Mouse (Mus musculus) urinary bladder, adult 2 months (tissue): Measurements from ENCODE around the gene Aldh16a1. TPM values are rescaled to one million over a fixed set of nuclear protein-coding genes. Genes with fewer than 3 reads are reported as not detected.
"Not testable (repeated sequence)": the region's sequence is repeated elsewhere in the genome, so short reads cannot be mapped to it uniquely, and the experiment has no call there.

Source experiments
- DNase-seq: peaks from one replicate; pipeline ENCODE4 v3.0.0; 2022; ENCODE audit warnings: low spot score
- polyA plus RNA-seq: library from polyadenylated mRNA; depleted of rRNA; stranded (reverse); fragments of >200 nt; gene quantifications from 2 replicates; pipeline ENCODE4 v1.2.3, GENCODE M21; 2012

The Aldh16a1 gene
- polyA plus RNA-seq, 1 experiment = 30.9 TPM

DNA sequence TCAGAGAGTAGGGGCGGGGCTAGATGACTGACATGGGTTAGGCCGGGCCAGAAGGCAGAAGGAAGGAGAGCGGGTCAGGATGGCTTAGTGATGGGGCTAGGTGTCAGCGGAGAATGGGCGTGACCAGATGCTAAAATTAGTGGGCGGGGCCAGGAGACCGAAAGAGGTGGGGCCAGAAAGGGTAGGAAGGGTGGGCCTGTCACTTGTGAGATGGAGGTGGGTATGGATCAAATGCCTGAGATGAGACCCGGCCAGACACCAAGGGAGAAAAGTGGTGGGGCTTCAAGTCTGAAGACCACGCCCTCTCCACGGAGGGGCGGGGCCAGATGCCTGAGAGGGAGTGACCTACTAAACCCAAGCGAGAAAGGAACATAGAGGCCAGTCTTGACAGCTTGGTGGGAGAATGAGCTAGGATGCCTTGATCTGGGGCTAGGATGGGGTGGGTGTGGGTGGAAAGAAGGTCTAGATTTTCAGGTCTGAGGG lies 19.8 kb downstream of the Aldh16a1 start:
- no peak for DNase-seq

DNA sequence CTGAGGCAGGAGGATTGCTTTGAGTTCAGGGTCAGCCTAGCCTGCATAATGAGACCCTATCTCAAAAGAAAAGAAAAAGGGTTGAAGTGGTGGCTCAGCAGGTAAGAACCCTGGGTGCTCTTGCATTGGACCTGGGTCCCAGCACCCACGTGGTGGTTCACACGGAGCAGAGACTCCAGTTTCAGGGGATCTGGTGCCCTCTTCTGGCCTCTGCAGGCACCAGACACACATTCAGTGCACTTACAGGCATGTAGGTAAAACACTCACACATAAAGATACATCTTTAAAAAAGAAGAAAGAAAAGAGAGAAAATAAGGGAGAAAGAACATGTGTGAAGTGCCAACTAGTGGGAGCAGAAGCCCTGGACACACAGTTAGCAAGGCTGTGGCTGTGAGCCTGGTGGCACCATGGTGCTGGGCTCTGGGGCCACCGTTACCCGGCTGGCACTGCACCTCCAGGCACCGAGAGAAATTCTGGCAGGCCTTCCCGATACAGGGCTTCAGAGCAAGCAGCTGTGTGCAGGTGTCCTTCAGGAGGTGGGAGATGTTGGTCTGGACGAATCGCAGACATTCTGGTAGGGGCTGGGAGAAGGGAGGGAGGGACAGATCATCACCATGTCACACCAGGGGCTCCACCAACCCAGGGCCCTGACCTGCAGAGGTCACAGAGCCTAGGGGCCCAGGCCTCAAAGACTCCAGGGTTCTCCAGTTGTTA lies 20.8 kb downstream of the Aldh16a1 start:
- DNase-seq = no peak

DNA sequence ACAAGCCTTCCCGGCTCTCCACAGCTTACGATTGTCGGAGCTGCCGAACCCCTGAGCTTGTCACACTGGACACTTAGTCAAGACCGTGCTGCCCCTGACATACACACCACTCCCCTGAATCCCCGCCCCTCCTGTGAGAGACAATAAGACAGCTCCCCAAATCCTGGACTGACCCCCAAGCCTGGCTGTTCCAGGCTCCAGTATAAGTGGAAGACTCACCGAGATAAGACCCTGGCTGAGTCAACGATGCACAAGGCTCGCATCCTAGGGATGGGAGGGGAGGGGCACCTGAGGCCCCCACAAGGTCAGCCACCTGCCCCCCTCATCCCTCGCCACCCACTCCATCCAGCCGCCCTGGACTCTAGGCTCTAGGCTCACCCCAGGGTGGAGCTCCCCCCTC lies 22.5 kb downstream of the Aldh16a1 start:
- DNase-seq = no peak

DNA sequence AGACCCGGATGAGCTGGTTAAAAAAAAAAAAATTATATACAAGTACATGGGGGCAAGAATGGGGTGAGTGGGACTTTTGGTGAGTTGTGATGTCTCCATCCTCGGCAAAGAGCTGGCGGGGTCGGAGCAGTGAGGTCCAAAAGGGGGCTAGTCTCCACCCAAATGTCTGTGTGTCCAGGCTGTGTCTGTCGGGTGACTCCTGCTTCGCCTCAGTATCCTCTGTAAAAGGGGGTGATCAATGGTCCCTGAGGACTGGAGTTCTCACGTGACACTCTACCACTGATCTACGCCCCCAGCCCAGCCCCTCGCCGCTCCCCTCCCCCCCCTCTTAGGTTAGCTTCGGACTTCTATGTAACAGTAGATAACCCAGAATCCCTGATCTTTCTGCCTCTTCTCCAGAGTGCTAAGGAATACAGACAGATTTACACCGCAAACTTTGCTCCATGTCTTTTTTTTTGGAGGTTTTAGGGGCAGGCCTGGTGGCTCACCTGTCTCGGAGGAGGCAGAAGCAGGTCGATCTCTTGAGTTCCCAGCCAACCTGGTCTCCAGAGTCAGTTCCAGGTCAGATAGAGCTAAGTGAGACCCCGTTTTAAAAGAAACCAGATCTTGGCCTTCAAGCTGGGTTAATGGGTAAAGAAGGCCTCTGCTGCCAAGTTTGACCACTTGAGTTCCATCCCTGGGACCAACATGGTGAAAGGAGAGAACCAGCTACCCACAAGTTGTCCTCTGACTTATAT lies 24.4 kb downstream of the Aldh16a1 start:
- DNase-seq = no peak

DNA sequence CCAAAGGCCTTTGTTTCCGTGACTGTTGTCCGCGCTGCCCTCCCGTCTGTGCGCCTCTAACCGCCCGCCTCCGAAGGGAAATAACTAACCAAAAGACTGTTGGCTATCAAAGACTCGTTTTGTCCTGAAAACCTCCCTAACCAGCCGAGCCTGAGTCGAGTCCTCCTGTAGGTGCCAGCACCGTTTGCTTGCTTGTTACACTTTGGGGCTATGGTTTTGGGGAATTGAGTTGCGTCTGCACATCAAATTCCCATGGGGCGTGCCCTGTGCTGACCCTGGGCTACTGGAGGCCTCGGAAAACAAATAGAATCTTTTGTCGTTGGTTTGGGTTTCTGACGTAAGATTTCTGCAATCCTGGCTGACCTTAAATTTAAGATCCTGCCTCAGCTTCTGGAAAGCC lies 25.1 kb downstream of the Aldh16a1 start:
- no peak for DNase-seq

DNA sequence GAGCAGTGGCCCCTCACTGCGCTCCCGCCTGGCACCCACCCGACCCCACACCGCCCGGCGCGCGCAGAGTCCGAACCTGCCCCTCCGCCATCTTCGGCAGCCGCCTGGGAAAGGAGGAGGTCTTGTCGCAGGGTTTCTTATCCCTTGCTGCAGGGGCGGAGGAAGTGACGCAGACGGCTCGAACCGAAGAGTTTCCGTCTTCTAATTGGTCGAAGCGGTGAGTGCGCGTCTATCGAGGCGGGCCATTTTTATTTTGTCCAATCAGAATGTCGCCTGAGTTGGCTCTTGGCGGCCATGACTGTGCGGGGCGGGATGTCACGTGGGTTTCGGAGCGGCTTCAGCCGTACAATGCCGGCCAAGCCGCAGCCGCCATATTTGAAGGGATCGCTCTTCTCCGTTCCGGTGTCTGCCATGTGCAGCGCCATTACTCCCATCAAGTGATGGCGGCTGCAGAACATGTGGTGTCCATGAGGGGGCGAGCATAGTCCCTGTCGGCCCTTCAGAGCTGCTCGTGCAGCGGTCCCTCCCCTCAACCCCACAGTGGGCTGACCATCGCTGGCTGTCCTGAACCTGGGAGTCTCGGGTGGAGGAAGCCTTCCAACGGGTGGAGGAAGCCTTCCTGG lies 25.6 kb downstream of the Aldh16a1 start, which contains the start of gene Rpl13a:
Rpl13a (minus strand) TSS at position 138 of the 623 bp plus-strand sequence.
- DNase-seq = peak; percentile 94

DNA sequence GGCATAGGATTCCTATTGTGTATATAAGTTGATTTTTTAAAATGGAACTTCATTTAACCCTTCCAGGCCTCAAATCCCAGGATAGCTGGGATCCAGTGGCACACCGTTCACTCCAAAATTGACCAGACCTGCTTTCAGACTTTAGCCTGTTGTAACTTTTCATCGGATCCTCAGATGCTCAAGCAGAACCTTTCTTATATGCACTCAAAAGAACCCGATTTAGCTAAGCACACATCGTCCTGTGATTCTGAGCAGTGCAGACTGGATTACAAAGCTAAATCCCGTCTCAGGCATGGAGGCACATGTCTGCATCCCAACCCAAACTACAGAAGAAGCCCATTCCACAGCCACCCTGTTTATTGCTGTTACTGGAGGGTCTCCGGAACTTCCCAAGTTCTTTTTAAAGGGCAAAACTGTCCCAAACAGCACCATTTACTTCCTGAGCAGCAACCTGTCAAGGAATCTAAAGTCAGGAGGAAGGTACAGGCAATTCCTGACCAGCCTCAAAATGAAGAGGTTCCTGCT lies 26.6 kb downstream of the Aldh16a1 start:
- no peak for DNase-seq

DNA sequence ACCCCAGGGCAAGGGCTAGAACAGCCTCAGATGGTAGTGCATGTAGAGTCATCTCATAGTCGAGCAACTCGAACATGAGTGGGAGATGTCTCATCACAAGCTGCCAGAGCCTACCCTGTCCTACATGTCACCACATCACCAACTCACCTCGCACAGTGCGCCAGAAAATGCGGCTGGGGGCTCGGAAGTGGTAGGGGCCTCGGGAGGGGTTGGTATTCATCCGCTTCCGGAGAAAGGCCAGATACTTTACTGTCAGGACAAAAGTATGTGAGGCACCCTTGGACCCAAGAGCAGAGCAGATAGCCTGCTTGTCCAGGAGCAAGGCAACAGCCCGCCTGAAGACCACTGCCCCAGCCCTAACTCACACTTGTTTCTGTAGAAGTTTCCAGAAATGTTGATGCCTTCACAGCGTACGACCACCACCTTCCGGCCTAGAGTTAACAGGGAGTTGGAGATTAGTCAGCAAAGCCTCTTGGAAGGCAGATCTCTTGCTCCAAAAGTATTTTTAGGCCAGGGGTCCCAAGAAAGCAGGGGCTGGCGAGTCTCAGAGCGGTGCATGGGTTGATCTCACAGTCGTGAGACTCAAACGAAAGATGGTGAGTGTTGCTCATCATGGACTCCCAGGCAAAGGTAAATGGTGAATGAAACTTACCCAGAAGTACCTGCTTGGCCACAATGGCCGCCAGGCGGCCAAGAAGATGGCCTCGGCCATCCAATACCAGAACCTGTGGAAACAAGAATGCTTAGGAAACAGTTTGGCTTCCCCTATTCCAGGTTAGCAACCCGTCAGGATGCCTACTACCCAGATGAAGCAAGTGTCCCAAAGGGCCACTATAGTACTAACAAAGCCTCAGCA lies 27.3 kb downstream of the Aldh16a1 start:
- DNase-seq = no peak

DNA sequence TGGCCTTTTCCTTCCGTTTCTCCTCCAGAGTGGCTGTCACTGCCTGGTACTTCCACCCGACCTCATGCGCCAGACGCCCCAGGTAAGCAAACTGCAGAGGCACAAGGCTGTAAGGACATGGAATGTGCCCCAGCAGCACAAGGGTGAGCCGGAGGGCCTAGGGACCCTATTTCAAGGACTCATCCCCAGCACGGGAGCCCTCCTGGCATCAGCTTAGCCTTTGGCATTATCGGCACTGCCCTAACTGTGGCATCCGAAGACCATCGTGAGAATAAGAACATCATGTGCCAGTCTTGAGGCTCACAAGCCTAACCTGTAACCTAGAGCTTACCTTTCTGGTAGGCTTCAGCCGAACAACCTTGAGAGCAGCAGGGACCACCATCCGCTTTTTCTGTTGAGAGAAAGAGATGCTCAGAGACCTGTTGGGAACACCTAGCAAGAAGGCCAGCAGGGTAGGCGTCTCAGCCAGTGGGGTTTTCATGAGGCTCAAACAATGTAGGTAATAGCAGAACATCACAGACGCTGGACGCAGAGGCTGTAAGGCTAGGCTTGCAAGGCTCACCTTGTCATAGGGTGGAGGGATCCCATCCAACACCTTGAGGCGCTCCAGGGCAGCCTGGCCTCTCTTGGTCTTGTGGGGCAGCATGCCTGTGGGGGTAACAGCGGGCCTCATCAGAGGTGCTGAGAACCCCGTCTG lies 28.1 kb downstream of the Aldh16a1 start:
- DNase-seq = no peak

DNA sequence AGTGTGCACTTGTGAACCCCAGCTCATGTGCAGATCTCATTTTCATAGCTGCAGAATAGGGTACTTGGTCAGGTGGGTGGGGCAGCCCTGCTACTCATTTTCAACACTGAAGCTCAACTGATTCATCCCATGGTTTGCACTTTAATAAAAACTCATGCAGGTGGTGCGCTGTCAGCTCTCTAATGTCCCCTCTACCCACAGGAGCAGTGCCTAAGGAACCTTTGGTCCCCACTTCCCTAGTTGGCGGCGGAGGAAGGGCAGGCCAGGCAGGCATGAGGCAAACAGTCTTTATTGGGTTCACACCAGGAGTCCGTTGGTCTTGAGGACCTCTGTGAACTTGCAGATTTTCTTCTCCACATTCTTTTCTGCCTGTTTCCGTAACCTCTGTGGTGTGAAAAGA lies 28.7 kb downstream of the Aldh16a1 start:
- not testable (repeated sequence) for DNase-seq

DNA sequence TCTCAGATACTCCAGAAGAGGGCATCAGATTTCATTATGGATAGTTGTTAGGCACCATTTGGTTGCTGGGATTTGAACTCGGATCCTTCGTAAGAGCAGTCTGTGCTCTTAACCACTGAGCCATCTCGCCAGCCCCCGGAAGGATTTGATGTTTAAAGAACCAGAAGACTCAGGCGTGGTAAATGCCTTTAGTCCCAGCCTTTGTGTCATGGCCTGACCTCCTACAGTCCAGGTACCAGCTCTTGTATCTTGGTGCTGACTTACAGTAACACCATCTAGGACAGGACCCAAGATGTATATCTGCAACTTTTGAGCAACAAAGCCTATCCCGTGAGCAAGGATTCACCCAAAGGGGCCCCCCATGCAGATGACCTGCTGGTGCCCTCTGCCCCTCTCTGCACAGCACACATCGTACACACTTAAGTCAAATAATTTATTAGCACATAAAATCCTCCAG lies 29.2 kb downstream of the Aldh16a1 start:
- DNase-seq = no peak

DNA sequence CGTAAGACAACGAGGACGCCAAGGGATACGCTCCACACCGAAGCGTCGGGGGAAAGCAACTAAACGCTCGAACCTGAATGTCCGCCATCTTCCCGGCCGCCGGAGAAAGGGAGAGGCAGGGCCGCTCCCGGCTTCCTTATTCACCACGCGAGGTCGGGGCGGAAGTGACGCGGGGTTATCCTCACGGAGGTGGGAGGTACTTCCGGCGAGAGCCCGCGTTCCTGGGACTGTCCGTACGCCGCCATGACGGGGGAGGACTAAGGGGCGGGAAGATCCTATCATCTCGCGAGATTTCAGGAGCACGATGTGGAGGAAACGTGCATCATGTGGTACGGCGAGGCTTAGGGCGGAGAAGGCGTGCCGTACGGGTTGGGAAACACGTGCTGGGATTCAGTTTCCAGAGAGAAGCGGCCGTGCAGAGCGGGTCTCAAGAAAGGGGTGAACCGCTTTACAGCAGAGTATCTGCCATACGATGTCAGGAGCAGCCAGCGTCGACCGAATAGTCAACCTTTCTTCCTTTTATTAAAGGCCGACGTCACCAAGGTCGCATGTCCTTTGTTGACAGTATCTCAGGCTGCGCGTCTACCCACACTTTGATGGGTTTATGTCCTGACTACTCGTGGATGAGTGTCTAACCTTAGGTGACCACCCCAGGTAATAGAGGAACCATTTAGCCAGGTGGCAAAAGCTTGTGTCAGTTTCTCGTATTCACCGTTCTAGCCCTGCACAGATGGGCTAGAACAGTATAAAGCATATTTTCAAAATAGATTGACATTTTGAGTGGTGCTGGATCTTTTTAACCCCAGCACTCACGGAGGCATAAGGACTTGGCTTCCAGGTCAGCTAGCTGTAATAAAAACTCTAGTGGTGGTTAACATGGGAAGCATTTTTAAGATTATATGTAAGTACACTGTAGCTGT lies 29.9 kb downstream of the Aldh16a1 start, which contains the start of gene Rps11:
Rps11 (minus strand) TSS at position 216 of the 920 bp plus-strand sequence.
- peak; percentile 92 for DNase-seq

DNA sequence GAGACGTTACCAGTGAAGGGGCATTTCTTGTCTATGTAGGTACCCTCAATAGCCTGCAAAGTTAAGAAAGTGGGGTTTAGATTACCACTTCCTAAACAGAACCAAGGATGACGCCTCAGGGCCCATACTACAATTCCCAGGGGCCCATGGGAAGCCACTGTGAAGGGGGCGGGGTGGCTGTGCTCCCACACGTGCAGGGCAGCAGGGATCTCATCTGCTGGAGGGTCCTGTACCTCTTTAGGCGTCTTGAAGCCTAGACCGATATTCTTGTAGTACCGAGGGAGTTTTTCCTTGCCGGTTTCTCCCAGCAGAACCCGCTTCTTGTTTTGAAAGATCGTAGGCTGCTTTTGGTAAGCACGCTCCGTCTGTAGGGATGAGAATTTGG lies 31.2 kb downstream of the Aldh16a1 start:
- DNase-seq = no peak

DNA sequence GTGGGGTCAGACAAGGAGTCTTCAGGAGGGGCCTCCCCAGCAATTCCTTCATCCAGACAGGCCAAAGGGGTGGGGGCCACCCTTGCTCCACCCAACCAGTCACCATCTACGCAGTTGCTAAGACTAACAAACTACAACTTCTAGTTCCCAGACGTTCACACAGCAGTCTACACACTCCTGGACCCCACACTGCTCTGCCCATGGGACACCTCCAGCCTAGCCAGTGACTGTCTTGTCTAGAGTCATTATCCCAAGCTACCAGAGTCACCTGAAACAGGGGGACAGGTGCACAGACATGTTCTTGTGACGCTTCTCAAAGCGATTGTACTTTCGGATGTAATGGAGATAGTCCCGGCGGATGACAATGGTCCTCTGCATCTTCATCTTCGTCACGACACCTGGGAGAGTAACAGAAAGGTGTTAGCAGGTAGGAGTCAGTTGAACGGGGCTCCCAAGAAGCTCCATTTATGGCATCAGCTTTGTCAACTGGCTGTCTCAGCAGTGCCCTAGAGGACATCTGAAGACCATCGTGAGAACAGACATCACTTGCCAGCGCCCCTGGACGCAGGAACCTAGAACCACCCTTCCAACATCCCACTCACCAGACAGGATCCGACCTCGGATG lies 31.7 kb downstream of the Aldh16a1 start:
- DNase-seq = no peak

DNA sequence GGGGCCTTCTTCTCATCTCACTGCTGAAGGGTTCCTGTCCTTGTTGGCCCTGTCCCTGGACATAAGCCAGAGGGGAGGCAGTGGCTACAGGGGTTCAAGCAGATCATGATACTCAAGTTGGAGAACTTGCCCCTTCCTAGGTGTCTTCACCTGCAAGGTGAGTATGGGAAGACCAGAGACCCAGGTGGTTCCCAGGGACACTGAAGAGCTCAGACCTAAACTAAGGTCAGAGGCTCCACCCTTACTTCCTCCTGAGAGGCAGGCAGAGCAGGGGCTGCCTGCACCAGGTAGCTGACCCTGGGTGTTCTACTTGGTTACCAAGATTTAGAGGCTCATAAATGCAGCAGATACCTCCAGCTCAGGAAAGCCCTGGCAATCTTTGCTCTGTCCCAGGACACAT lies 32.4 kb downstream of the Aldh16a1 start:
- DNase-seq = no peak

DNA sequence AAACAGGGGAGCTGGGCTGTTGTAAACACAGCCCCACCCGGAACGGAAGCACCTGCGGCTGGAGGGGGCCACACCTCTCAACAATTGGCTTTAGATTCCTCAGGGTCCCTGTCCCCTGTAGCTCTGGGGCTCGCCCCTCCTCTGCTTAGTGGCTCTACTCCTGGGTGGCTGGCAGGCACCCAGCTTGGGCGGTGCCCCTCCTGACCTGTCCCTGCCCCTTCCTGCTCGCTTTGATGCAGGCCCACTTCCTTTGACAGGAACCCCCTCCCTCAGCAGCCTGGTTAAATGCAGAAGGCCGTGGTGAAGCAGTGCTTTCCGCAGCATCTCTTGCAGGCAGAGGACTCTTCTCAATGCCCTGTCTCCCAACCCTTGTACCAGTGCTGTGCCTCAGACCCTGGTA lies 33.0 kb downstream of the Aldh16a1 start:
- DNase-seq = no peak

DNA sequence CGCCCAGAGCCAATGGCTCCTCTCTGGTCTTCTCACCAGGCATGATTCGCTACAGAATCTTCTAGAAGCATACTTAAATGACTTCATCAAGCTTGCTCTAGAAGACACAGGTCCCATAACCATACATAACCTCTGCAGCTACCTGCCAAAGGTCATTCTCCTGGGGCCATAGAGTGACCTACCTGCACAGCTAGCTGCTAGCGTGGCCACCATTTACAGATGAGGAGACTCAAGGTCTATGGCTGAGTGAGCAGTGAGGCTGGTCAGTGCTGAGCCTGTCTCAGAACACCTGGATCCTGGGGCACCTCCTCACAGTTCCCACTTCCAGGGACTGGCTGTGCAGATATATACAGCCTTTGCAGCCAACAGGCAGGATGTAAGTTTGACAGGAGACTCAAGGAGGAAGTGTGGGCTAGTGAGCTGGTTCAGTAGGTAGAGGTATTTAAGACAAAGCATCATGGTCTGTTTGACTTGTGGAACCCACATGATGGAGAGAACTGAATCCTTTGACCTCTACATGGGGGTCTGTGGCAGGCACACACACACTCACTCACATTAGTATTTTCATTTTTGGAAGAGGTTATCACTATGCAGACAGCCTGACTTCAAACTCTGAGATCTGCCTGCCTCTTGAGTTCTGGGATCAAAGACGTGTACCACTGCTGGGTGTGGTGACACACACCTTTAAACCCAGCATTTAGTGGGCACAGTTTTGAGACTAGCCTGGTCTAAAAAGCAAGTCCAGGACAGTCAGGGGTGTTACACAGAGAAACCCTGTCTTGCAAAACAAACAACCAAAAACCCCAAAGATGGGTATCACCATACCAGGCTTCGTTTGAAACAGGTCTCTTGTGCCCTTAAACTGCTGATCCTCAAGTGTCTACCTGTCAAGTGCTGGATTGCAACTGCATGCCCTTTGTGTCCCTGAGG lies 34.3 kb downstream of the Aldh16a1 start:
- DNase-seq = no peak

DNA sequence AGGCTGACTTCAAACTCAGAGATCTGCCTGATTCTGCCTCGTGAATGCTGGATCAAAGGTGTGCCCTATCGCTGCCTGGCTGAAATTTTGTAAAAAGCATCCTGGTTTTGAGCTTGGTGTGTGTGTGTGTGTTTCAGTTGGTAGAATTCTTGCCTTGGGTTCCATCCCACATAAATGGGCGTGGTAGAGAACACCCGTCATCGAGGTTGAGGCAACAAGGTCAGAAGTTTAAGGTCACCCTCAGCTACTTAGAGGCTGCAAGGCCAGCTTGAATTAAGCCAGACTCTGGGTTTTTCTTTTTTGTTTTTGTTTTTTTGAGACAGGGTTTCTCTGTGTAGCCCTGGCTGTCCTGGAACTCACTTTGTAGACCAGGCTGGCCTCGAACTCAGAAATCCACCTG lies 36.0 kb downstream of the Aldh16a1 start:
- DNase-seq = no peak
